Mouse (Mus musculus): ENCODE measurements at regions not wholly inside any gene's neighbourhood (a gene's known extent, or its start where the extent isn't known, plus 50 kb on each side); places are given as distances from the start of the nearest gene placed in this dataset.
A peak's percentile ranks its signal among the peaks of the same experiment; 100 is the strongest.

GRCm38 (mm10) chr11:7408992-7409391, 195.3 kb upstream of the Igfbp3 start:
- no peak for DNase-seq (ENCODE audit: extremely low spot score in 1 of 2, low spot score in 1 of 2)

- no peak for DNase-seq (ENCODE audit: extremely low spot score in 1 of 2, low spot score in 1 of 2)
These were observed 190.9 kb upstream of the Igfbp3 start for GRCm38 (mm10) chr11:7404666-7405065.

- DNase-seq (ENCODE audit: extremely low spot score in 1 of 2, low spot score in 1 of 2), result no peak
These were observed 158.1 kb upstream of the Igfbp3 start for GRCm38 (mm10) chr11:7371835-7372234.

GRCm38 (mm10) chr11:7361388-7361787, 147.7 kb upstream of the Igfbp3 start:
- no peak for DNase-seq (ENCODE audit: extremely low spot score in 1 of 2, low spot score in 1 of 2)

GRCm38 (mm10) chr11:7348601-7349000, 134.9 kb upstream of the Igfbp3 start:
- DNase-seq (ENCODE audit: extremely low spot score in 1 of 2, low spot score in 1 of 2), result no peak

- DNase-seq (ENCODE audit: extremely low spot score in 1 of 2, low spot score in 1 of 2), result no peak
These were observed 124.1 kb upstream of the Igfbp3 start for GRCm38 (mm10) chr11:7337826-7338225.

GRCm38 (mm10) chr11:7317409-7317970, 103.8 kb upstream of the Igfbp3 start:
- DNase-seq (ENCODE audit: extremely low spot score in 1 of 2, low spot score in 1 of 2), result no peak

GRCm38 (mm10) chr11:7296252-7296651, 82.5 kb upstream of the Igfbp3 start:
- DNase-seq (ENCODE audit: extremely low spot score in 1 of 2, low spot score in 1 of 2), result no peak

GRCm38 (mm10) chr11:7289242-7289938, 75.7 kb upstream of the Igfbp3 start:
- DNase-seq (ENCODE audit: extremely low spot score in 1 of 2, low spot score in 1 of 2), result peak in 1 of 2 experiments; percentile 19

- DNase-seq (ENCODE audit: extremely low spot score in 1 of 2, low spot score in 1 of 2), result no peak
These were observed 71.2 kb upstream of the Igfbp3 start for GRCm38 (mm10) chr11:7284836-7285490.

GRCm38 (mm10) chr11:7282981-7283380, 69.3 kb upstream of the Igfbp3 start:
- DNase-seq (ENCODE audit: extremely low spot score in 1 of 2, low spot score in 1 of 2), result no peak

- no peak for DNase-seq (ENCODE audit: extremely low spot score in 1 of 2, low spot score in 1 of 2)
These were observed 68.5 kb upstream of the Igfbp3 start for GRCm38 (mm10) chr11:7282188-7282587.

GRCm38 (mm10) chr11:7281656-7282055, 67.9 kb upstream of the Igfbp3 start:
- no peak for DNase-seq (ENCODE audit: extremely low spot score in 1 of 2, low spot score in 1 of 2)

GRCm38 (mm10) chr11:7279891-7280290, 66.2 kb upstream of the Igfbp3 start:
- no peak for DNase-seq (ENCODE audit: extremely low spot score in 1 of 2, low spot score in 1 of 2)

GRCm38 (mm10) chr11:7272543-7272942, 58.8 kb upstream of the Igfbp3 start:
- no peak for DNase-seq (ENCODE audit: extremely low spot score in 1 of 2, low spot score in 1 of 2)

GRCm38 (mm10) chr11:7270916-7271315, 57.2 kb upstream of the Igfbp3 start:
- DNase-seq (ENCODE audit: extremely low spot score in 1 of 2, low spot score in 1 of 2), result no peak

- DNase-seq (ENCODE audit: extremely low spot score in 1 of 2, low spot score in 1 of 2), result no peak
These were observed 50.2 kb upstream of the Igfbp3 start for GRCm38 (mm10) chr11:7263971-7264370.

Data from layer of hippocampus, postnatal 25 days (tissue).